Mouse (Mus musculus) kidney, postnatal 14 days (tissue): ENCODE measurements around the gene Vmn2r42.
"Not testable (repeated sequence)": the region's sequence is repeated elsewhere in the genome, so short reads cannot be mapped to it uniquely, and the experiment has no call there.

Source experiments
- DNase-seq: peaks from one replicate; pipeline ENCODE4 v3.0.0; 2022; ENCODE audit warnings: mixed read lengths

Gene Vmn2r42

DNA sequence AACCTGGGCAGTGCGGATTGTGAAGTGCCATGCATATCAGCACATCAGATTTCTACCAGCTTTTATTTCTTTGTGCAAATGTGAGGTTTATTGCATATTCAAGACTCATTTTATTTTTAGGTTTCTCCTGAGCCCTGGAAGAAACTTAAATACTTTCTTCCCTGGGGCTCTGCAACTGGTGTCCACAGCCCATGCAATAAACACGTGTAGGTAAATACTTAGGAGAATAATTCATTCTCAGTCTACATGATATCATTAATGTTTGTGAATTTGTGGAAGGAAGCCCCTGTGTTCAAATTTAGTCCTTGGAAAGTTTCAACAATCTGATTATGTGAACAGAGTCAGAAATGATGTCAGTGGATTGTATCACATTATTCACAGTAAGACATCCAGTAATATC lies at the start of gene Vmn2r42:
Gene Vmn2r42, minus strand, starts transcription at position 101 of the 400 bp plus-strand sequence.
- DNase-seq: not testable (repeated sequence)

DNA sequence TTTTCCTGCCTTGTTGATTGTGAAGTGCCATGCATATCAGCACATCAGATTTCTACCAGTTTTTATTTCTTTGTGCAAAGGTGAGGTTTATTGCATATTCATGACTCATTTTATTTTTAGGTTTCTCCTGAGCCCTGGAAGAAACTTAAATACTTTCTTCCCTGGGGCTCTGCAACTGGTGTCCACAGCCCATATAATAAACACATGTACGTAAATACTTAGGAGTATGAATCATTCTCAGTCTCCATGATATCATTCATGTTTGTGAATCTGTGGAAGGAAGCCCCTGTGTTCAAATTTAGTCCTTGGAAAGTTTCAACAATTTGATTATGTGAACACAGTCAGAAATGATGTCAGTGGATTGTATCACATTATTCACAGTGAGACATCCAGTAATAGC lies 38.6 kb downstream of the Vmn2r42 start, which contains the start of gene Vmn2r41:
Gene Vmn2r41, minus strand, starts transcription at position 101 of the 400 bp plus-strand sequence.
- DNase-seq: not testable (repeated sequence)
